Mouse (Mus musculus) ovary, adult 10 weeks (tissue): Measurements from ENCODE around the gene Fam193a. TPM values are rescaled to one million over a fixed set of nuclear protein-coding genes. Genes with fewer than 3 reads are reported as not detected.

ENCODE experiments used
- polyA plus RNA-seq: library from polyadenylated mRNA; stranded (reverse); fragments of 350-450 nt; fragmentation: Illumina TruSeq; extraction: RNeasy Lipid Tissue Mini Kit (QIAGEN cat#74804); gene quantifications from one replicate; pipeline ENCODE4 v1.2.3, GENCODE M21; 2014

The Fam193a gene
- polyA plus RNA-seq = 34.0 TPM

GRCm38 (mm10) chr5:34369341-34370021 lies at the start of gene Fam193a:
TSS of gene Fam193a (plus strand) at chr5:34369933.

GRCm38 (mm10) chr5:34336097-34336774 lies 33.5 kb upstream of the Fam193a start, which contains the start of gene Rnf4:
TSS of gene Rnf4 (plus strand) at chr5:34336289.

GRCm38 (mm10) chr5:34513466-34514217 lies 143.9 kb downstream of the Fam193a start, which contains the start of gene Tnip2:
TSS of gene Tnip2 (minus strand) at chr5:34513991.

GRCm38 (mm10) chr5:34525663-34526476 lies 156.1 kb downstream of the Fam193a start, which contains the start of gene Sh3bp2:
TSS of gene Sh3bp2 (plus strand) at chr5:34525838.

Other genes with a start within 250 kb of the Fam193a start
- gene Poln, start 200.5 kb upstream of the Fam193a start, polyA plus RNA-seq = 1.0 TPM
- 117 TPM for gene Haus3, start 200.4 kb upstream of the Fam193a start, polyA plus RNA-seq
- gene Mxd4, start 182.2 kb upstream of the Fam193a start, polyA plus RNA-seq = 12.6 TPM
- not detected for gene Zfyve28, start 81.5 kb upstream of the Fam193a start, polyA plus RNA-seq
- gene Cfap99, start 81.3 kb upstream of the Fam193a start, polyA plus RNA-seq = not detected
- 132 TPM for gene Rnf4, start 33.6 kb upstream of the Fam193a start, polyA plus RNA-seq
- gene Tnip2, start 144.1 kb downstream of the Fam193a start, polyA plus RNA-seq = 6.5 TPM
- gene Sh3bp2, start 155.9 kb downstream of the Fam193a start, polyA plus RNA-seq = 1.4 TPM
- gene Add1, start 203.7 kb downstream of the Fam193a start, polyA plus RNA-seq = 138 TPM